Mouse (Mus musculus) small intestine, adult 2 months (tissue): Measurements from ENCODE around the gene Pcare. TPM values are rescaled to one million over a fixed set of nuclear protein-coding genes. Genes with fewer than 3 reads are reported as not detected.
A peak's percentile ranks its signal among the peaks of the same experiment; 100 is the strongest.
"Not testable (repeated sequence)": the region's sequence is repeated elsewhere in the genome, so short reads cannot be mapped to it uniquely, and the experiment has no call there.

Experiments
- H3K27ac ChIP-seq: fragments of 200-500 bp; 2 replicates; pipeline ENCODE4 v1.5.1; 2012; ENCODE audit warnings: low read depth, low read length, control low read depth, inconsistent platforms; ENCODE audit not compliant: insufficient read depth
- H3K27me3 ChIP-seq: fragments of 200-500 bp; 2 replicates; pipeline ENCODE4 v1.6.1; 2012; ENCODE audit warnings: mild to moderate bottlenecking, moderate library complexity, low read length, inconsistent platforms; ENCODE audit not compliant: control insufficient read depth, insufficient read depth
- H3K36me3 ChIP-seq: fragments of 200-500 bp; 2 replicates; pipeline ENCODE4 v1.6.1; 2012; ENCODE audit warnings: mild to moderate bottlenecking, low read length, control low read depth, inconsistent platforms; ENCODE audit not compliant: control insufficient read depth, insufficient read depth
- H3K4me1 ChIP-seq: fragments of 200-500 bp; 2 replicates; pipeline ENCODE4 v1.6.1; 2012; ENCODE audit warnings: low read length, inconsistent platforms, mixed read lengths; ENCODE audit not compliant: control insufficient read depth, insufficient read depth, insufficient read length
- H3K4me3 ChIP-seq: fragments of 200-500 bp; 2 replicates; pipeline ENCODE4 v1.5.1; 2012; ENCODE audit warnings: low read depth, mild to moderate bottlenecking, control low read depth, inconsistent platforms, low read length, moderate library complexity
- CTCF ChIP-seq: fragments of 200-500 bp; IDR thresholded peaks from 2 replicates; pipeline ENCODE4 v1.5.1; 2012; ENCODE audit warnings: low read depth, mild to moderate bottlenecking, control low read depth, inconsistent platforms, low read length, moderate library complexity, mixed read lengths; ENCODE audit not compliant: insufficient replicate concordance, insufficient read length; ENCODE audit errors: extremely low read depth
- POLR2A ChIP-seq: fragments of 200-500 bp; IDR thresholded peaks from 2 replicates; pipeline ENCODE4 v1.6.1; 2012; ENCODE audit warnings: low read depth, mild to moderate bottlenecking, control low read depth, inconsistent platforms, low read length, moderate library complexity
- WGBS: fragments of 180-500 bp; shearing (Covaris S2); methylation state at CpG from one replicate; pipeline ENCODE4 v1.1.7; 2018; 5-methylcytosine and 5-hydroxymethylcytosine counted together
- polyA plus RNA-seq: library from polyadenylated mRNA; depleted of rRNA; stranded (reverse); fragments of >200 nt; gene quantifications from 2 replicates; pipeline ENCODE4 v1.2.3, GENCODE M21; 2012

The Pcare gene
- polyA plus RNA-seq, 1 experiment: not detected

GRCm38 (mm10) chr17:71782242-71782698 lies 29.6 kb upstream of the Pcare start:
- WGBS: 2% methylated on average over 29 of the region's 29 CpGs
- no peak overlapping the region for H3K27ac ChIP-seq
- TF ChIP-seq CTCF: no peak
- TF ChIP-seq POLR2A: no peak
- peak overlapping the region; percentile 19; the same call in 1 of the 2 replicates for H3K4me3 ChIP-seq
- no peaks in the 10 kb centered on the region for H3K36me3 ChIP-seq
- no peaks in the 10 kb centered on the region for H3K4me1 ChIP-seq
- no peaks in the 10 kb centered on the region for H3K27me3 ChIP-seq

GRCm38 (mm10) chr17:71780945-71781344 lies 28.3 kb upstream of the Pcare start:
- WGBS: 73% methylated on average over 4 of the region's 4 CpGs
- Histone ChIP-seq H3K36me3 (no peaks in the 10 kb centered on the region), H3K27ac (no peak overlapping the region), H3K27me3 (no peaks in the 10 kb centered on the region), H3K4me1 (no peaks in the 10 kb centered on the region), H3K4me3 (no peak overlapping the region)
- TF ChIP-seq POLR2A: no peak
- no peak for TF ChIP-seq CTCF

GRCm38 (mm10) chr17:71780490-71780889 lies 27.8 kb upstream of the Pcare start:
- no peak overlapping the region for H3K4me3 ChIP-seq
- 69% methylated on average over 2 of the region's 2 CpGs for WGBS
- TF ChIP-seq CTCF: no peak
- TF ChIP-seq POLR2A: no peak

GRCm38 (mm10) chr17:71778696-71779095 lies 26.0 kb upstream of the Pcare start:
- H3K4me1 ChIP-seq: no peaks in the 10 kb centered on the region
- no peaks in the 10 kb centered on the region for H3K27me3 ChIP-seq
- TF ChIP-seq CTCF (peak; percentile 11; the same call in 1 of the 2 replicates), POLR2A (no peak)
- no peak overlapping the region for H3K27ac ChIP-seq
- no peak overlapping the region for H3K4me3 ChIP-seq
- WGBS: 75% methylated on average over 3 of the region's 3 CpGs
- H3K36me3 ChIP-seq: no peaks in the 10 kb centered on the region

More at GRCm38 (mm10) chr17:71780490-71780889, 27.8 kb upstream of the Pcare start:
- Histone ChIP-seq H3K27me3 (no peaks in the 10 kb centered on the region), H3K27ac (no peak overlapping the region), H3K36me3 (no peaks in the 10 kb centered on the region), H3K4me1 (no peaks in the 10 kb centered on the region)

- no peaks in the 10 kb centered on the region for H3K4me1 ChIP-seq
- no peak overlapping the region for H3K4me3 ChIP-seq
- TF ChIP-seq CTCF (no peak), POLR2A (no peak)
- no peaks in the 10 kb centered on the region for H3K36me3 ChIP-seq
- 70% methylated on average over 4 of the region's 4 CpGs for WGBS
- no peaks in the 10 kb centered on the region for H3K27me3 ChIP-seq
- H3K27ac ChIP-seq: no peak overlapping the region
Measured at GRCm38 (mm10) chr17:71775279-71775678, 22.6 kb upstream of the Pcare start.

- Histone ChIP-seq H3K27me3 (no peaks in the 10 kb centered on the region), H3K4me3 (no peak overlapping the region), H3K27ac (no peak overlapping the region), H3K36me3 (no peaks in the 10 kb centered on the region), H3K4me1 (no peaks in the 10 kb centered on the region)
- TF ChIP-seq CTCF (no peak), POLR2A (no peak)
- 64% methylated on average over 4 of the region's 4 CpGs for WGBS
Measured at GRCm38 (mm10) chr17:71774173-71774572, 21.5 kb upstream of the Pcare start.

- Histone ChIP-seq H3K4me3 (no peak overlapping the region), H3K27me3 (no peaks in the 10 kb centered on the region), H3K27ac (no peak overlapping the region), H3K4me1 (no peaks in the 10 kb centered on the region), H3K36me3 (no peaks in the 10 kb centered on the region)
- no peak for TF ChIP-seq CTCF
- TF ChIP-seq POLR2A: no peak
- 70% methylated on average over 3 of the region's 3 CpGs for WGBS
Measured at GRCm38 (mm10) chr17:71770696-71771095, 18.0 kb upstream of the Pcare start.

GRCm38 (mm10) chr17:71769564-71769963 lies 16.9 kb upstream of the Pcare start:
- H3K4me1 ChIP-seq: no peaks in the 10 kb centered on the region
- TF ChIP-seq CTCF (no peak), POLR2A (no peak)
- H3K4me3 ChIP-seq: no peak overlapping the region
- H3K27ac ChIP-seq: no peak overlapping the region
- H3K36me3 ChIP-seq: no peaks in the 10 kb centered on the region
- WGBS: 45% methylated on average over 6 of the region's 6 CpGs
- H3K27me3 ChIP-seq: no peaks in the 10 kb centered on the region

- H3K4me3 ChIP-seq, H3K4me1 ChIP-seq, H3K36me3 ChIP-seq, H3K27ac ChIP-seq, H3K27me3 ChIP-seq: not testable (repeated sequence)
- WGBS: 54% methylated on average over 1 of the region's 1 CpGs
Measured at GRCm38 (mm10) chr17:71768173-71768572, 15.5 kb upstream of the Pcare start, which contains the start of gene Clip4. Clip4 (plus strand) TSS chr17:71768473.
